Mouse (Mus musculus) layer of hippocampus, postnatal 10 days (tissue): ENCODE results near the gene Hist1h2ag. TPM values are rescaled to one million over a fixed set of nuclear protein-coding genes. Genes with fewer than 3 reads are reported as not detected.

Source experiments
- microRNA-seq, 2 experiments: library from miRNA; unstranded; fragments of <30 nt; microRNA quantifications; one replicate each; pipeline ENCODE4 v1.2.0; 2021
- total RNA-seq, 2 experiments: library from RNA; stranded (reverse); gene quantifications; 2 replicates each; pipeline ENCODE4 v1.2.3; 2021

Gene Hist1h2ag
- total RNA-seq, 2 experiments from 2014 or later: 33.8 to 36.8 TPM

Small RNA genes within 50 kb of the gene (microRNA-seq; reads per million reads assigned to microRNA genes)
- gene Gm26300: 0 reads per million in 2 experiments
- 0 reads per million in 2 experiments for gene Gm44390
- 0 reads per million in 2 experiments for gene Gm44486

Other genes with a start within 250 kb of the Hist1h2ag start
- gene Hist1h2bq, start 232.7 kb downstream of the Hist1h2ag start, total RNA-seq: 10 to 100 TPM; 52.8 to 66.3 TPM
- gene Hist1h2ao, start 232.5 kb downstream of the Hist1h2ag start, total RNA-seq: 10 to 100 TPM; 36.4 to 41.0 TPM
- gene Hist1h4m, start 231.2 kb downstream of the Hist1h2ag start, total RNA-seq: 100 to 1,000 TPM; 214 to 219 TPM
- 10 to 100 TPM; 22.0 to 32.1 TPM for gene Hist1h4n, start 210.7 kb downstream of the Hist1h2ag start, total RNA-seq
- gene Hist1h2ap, start 209.4 kb downstream of the Hist1h2ag start, total RNA-seq: 10 to 100 TPM; 67.2 to 82.7 TPM
- 10 to 100 TPM; 52.5 to 64.9 TPM for gene Hist1h2br, start 209.2 kb downstream of the Hist1h2ag start, total RNA-seq
- gene Zfp184, start 97.8 kb downstream of the Hist1h2ag start, total RNA-seq: 1 to 10 TPM; 5.1 to 6.0 TPM
- gene Pom121l2, start 61.8 kb downstream of the Hist1h2ag start, total RNA-seq: under 1 TPM; 0.22 to 0.23 TPM
- gene Prss16, start 33.2 kb downstream of the Hist1h2ag start, total RNA-seq: not detected
- 10 to 100 TPM; 64.1 to 78.6 TPM for gene Hist1h2ah, start 7.4 kb downstream of the Hist1h2ag start, total RNA-seq
- gene Hist1h2bk, start 7.1 kb downstream of the Hist1h2ag start, total RNA-seq: 10 to 100 TPM; 73.9 to 80.0 TPM
- gene Hist1h4i, start 1.6 kb downstream of the Hist1h2ag start, total RNA-seq: 10 to 100 TPM; 51.2 to 53.7 TPM
- gene Hist1h2bj, start 270 bp upstream of the Hist1h2ag start, total RNA-seq: 10 to 100 TPM; 29.4 to 36.1 TPM
- gene Vmn1r188, start 41.5 kb upstream of the Hist1h2ag start, total RNA-seq: not detected
- gene Vmn1r189, start 62.9 kb upstream of the Hist1h2ag start, total RNA-seq: not detected
- not detected for gene Vmn1r191, start 141.0 kb upstream of the Hist1h2ag start, total RNA-seq
- not detected for gene Vmn1r192, start 148.2 kb upstream of the Hist1h2ag start, total RNA-seq
- not detected for gene Vmn1r193, start 180.2 kb upstream of the Hist1h2ag start, total RNA-seq
- not detected for gene Vmn1r194, start 201.3 kb upstream of the Hist1h2ag start, total RNA-seq
- gene Vmn1r195, start 227.6 kb upstream of the Hist1h2ag start, total RNA-seq: not detected
- not detected for gene Vmn1r196, start 247.0 kb upstream of the Hist1h2ag start, total RNA-seq